Mouse (Mus musculus): Measurements from ENCODE around the gene Rasl10b. TPM values are rescaled to one million over a fixed set of nuclear protein-coding genes. Genes with fewer than 3 reads are reported as not detected.

Rasl10b gene
- total RNA-seq (2021) = 100 to 1,000 TPM; 173 to 185 TPM
- long read RNA-seq, transcript Rasl10b-202 (4 exons, 3,156 nt) = major isoform, 44 of 93 reads
- long read RNA-seq, partial matches to known transcripts = 43 of 93 reads
- long read RNA-seq, other reads (novel, unspliced or antisense) = 4 of 93 reads

GRCm38 (mm10) chr11:83409087-83409754 is at the start of gene Rasl10b:
TSS of gene Rasl10b (plus strand) at chr11:83409137.
- DNase-seq (ENCODE audit: low spot score in 2 of 2) = peak; percentile 53 to 67

- DNase-seq (ENCODE audit: low spot score in 2 of 2) = no peak
Observed at GRCm38 (mm10) chr11:83364656-83365055, 44.3 kb upstream of the Rasl10b start.

- no peak for DNase-seq (ENCODE audit: low spot score in 2 of 2)
Observed at GRCm38 (mm10) chr11:83371267-83371666, 37.7 kb upstream of the Rasl10b start.

DNA sequence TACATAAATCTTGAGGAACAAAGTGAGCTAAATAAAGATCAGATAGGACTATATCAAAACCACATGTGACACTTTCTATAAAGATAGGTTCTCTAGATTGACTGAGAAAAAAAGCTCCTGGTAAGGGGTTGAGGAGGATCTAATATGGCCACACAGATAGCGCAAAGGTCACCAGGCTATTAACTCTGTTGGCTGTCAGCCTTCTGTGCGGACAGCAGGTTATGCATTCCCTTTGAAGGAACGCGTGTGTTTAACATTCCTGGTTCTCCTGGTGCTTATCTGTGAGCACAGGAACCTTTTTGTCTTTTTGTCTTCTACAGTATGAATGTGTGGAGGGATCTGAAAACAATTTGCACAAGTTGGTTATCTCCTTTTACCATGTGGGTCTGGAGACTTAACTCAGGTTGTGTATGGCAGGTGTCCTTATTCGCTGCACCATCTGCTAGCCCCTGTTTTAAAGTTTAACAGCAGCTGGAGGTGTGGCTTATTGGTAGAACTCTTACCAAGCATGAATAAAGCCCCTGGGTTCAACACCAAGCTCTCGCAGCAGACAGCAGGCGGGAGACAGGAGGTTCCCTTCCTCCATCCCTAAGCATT is 29.1 kb upstream of the Rasl10b start:
- DNase-seq (ENCODE audit: low spot score in 2 of 2) = no peak

GRCm38 (mm10) chr11:83382876-83383531 is 25.9 kb upstream of the Rasl10b start:
- DNase-seq (ENCODE audit: low spot score in 2 of 2) = no peak

DNA sequence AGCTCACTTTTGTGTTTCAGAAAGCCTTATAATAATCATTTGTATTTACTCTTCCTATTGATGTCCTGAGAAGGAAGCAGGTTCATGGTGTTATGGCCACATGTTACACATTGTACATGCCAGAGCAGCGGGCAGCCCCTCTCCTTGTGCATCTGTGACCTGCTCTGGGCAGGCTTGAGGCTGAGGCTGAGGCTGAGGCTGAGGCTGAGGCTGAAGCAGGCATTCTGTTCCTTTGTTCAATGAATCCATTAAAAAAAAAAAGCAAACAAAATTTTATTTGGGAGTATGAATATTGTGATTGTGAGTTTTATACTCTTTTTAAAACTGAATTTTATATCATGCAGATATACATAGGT is 25.4 kb upstream of the Rasl10b start:
- DNase-seq (ENCODE audit: low spot score in 2 of 2) = no peak

GRCm38 (mm10) chr11:83393062-83393461 is 15.9 kb upstream of the Rasl10b start:
- no peak for DNase-seq (ENCODE audit: low spot score in 2 of 2)

DNA sequence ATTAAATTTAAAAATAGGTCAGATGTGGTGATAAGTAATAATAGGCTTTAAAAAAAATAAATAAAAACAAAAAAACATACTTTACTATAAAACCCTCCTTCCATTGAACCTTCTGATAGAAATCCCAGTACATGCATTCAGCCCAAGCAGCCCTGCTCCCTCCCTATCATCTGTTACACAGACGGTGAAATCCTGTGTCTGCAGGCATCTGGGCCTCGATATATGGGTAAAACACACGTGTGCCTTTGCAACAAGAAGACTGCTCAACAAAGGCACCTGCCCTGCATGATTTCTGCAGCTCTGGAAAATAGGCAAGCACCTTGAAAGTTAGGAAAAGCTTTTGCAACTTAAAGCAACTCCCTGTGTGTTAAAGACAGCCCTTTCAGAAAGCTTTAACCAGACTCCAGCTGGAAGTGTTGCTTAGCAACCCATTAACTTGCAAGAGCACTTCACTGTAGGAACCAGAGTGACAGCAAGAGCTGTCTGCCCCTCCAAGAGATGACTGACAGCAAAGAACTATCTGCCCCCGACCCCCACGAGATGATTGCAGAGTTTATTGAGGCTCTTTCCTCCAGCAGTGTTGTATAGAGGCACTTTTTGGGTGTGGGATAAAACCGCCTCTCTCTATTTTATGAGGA is 14.0 kb upstream of the Rasl10b start:
- no peak for DNase-seq (ENCODE audit: low spot score in 2 of 2)

GRCm38 (mm10) chr11:83397626-83398025 is 11.3 kb upstream of the Rasl10b start:
- DNase-seq (ENCODE audit: low spot score in 2 of 2) = no peak

DNA sequence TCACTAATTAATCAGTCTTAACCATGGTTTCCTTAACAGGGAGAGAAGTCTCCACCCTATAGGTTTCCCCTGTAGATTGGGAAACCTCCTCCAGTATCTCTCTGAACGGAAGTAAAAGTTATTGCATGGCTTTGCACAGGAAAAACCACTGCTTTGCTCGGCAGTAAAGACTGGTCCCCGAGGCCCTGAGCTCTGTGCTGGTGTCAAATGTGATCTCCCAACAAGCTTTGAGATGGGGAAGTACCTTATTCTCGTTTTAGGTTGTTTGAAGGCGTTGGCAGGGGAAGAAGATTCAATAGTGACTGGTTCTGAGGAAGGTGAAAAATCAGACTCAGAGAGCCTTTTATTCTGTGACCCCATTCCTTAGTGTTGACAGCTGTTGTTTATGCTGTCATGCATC is 10.2 kb upstream of the Rasl10b start:
- DNase-seq (ENCODE audit: low spot score in 2 of 2) = no peak

DNA sequence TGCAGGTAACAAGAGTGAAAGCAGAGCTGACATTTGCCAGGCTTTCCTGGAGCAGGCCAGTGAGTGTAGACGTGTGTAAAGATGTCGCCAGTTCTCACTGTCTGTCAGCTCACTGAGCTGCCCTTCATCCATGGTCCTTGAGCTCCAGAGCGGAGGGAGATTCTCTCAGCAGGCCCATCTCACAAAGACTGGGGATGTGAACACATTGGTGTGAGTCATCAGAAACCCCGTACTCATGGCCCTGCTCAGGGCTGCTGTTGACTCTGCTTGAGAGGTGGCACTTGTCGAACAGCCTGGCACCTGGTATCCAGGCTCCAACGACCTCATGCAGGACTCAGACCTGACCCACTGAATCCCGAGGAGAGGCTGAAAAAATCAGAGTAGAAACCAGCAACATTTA is 5.2 kb upstream of the Rasl10b start:
- no peak for DNase-seq (ENCODE audit: low spot score in 2 of 2)

GRCm38 (mm10) chr11:83406391-83406790 is 2.5 kb upstream of the Rasl10b start:
- DNase-seq (ENCODE audit: low spot score in 2 of 2) = no peak

DNA sequence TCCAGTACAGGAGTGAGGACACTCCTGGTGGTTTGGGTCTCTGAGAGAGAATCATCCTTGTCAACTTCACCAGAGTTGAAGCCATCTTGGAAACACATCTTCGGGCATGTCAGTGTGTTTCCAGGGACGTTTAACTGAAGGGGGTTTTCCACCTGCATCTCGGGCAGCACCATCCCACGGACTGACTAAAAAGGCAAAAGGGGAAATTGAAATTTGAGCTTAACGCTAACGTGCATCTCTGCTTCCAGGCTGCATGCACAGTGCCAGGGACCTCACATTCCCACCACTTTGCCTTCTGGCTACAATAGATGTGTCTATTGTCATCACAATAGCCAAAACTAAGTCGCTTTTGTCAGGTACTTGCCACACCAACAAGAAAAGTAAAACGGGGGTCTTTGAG is 695 bp upstream of the Rasl10b start:
- no peak for DNase-seq (ENCODE audit: low spot score in 2 of 2)

GRCm38 (mm10) chr11:83409792-83410291 is 905 bp downstream of the Rasl10b start:
- peak in 1 of 2 experiments; percentile 46 for DNase-seq (ENCODE audit: low spot score in 2 of 2)

GRCm38 (mm10) chr11:83410510-83410909 is 1.6 kb downstream of the Rasl10b start:
- no peak for DNase-seq (ENCODE audit: low spot score in 2 of 2)

GRCm38 (mm10) chr11:83417080-83417479 is 8.1 kb downstream of the Rasl10b start:
- DNase-seq (ENCODE audit: low spot score in 2 of 2) = peak in 1 of 2 experiments; percentile 61

GRCm38 (mm10) chr11:83417708-83418107 is 8.8 kb downstream of the Rasl10b start:
- no peak for DNase-seq (ENCODE audit: low spot score in 2 of 2)

- peak; percentile 59 to 68 for DNase-seq (ENCODE audit: low spot score in 2 of 2)
Observed at GRCm38 (mm10) chr11:83418566-83418965, 9.6 kb downstream of the Rasl10b start.

DNA sequence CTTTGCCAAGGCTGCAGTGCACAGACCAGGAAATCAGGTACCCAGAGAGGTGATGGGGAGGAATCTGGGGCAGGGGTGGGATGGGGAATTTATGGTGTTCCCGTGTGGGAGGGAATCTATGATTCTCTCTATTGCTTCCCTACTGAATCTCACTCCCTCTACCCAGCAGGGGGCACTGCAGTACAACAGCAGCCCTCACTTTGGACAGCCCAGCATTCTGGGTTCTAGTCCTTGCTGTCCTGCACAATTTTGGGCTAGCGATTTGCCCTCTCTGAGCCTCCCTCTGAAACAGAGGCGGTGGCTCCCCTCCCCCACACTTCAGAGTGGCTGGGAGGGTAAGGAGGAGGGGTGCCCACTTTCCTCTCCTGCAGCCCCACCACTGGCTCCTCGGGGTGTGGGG is 11.4 kb downstream of the Rasl10b start:
- DNase-seq (ENCODE audit: low spot score in 2 of 2) = peak in 1 of 2 experiments; percentile 58

DNA sequence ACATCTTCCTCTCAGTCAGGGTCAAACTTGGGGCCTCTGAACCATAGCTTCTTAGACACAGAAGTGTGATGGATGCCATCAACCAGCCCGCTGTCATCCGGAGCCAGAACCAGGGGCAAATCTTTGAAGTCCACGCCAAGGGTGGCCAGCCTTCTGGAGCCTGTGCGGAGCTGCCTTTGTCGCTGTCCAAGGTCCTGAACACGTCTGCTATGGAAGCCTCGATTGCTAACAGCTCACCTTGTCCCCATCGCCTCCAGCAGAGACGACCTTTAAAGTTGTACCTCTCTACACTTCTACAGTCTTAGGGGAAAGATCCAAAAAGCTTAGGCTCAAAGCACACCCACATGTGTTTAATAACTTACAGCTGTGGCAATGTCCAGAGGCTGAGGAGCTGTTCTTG is 12.4 kb downstream of the Rasl10b start:
- peak; percentile 56 to 61 for DNase-seq (ENCODE audit: low spot score in 2 of 2)

DNA sequence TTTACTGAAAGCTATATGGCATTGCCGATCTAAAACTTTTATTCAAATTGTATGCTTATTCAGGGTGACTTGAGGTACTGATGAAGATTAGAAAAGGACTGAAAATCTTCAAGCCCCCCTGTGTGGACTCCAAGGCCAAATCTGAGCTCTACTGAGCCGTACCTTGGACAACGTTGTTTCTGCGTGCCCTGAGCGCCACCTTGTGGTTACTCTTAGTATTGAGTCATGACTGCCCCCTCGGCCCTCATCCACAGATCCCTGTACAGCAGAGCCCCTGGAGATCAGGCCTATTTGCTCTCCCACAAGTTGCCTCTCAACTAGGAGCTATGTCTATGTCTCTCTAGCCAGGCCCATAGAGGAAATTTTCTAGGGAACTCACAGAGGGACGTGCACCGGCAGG is 15.7 kb downstream of the Rasl10b start:
- peak; percentile 85 to 87 for DNase-seq (ENCODE audit: low spot score in 2 of 2)

GRCm38 (mm10) chr11:83426964-83427363 is 18.0 kb downstream of the Rasl10b start:
- DNase-seq (ENCODE audit: low spot score in 2 of 2) = no peak
